Mouse (Mus musculus) frontal cortex, adult (tissue): ENCODE measurements around the gene Zfand3.
A peak's percentile ranks its signal among the peaks of the same experiment; 100 is the strongest.

ENCODE experiments used
- ATAC-seq: cut with Nextera tagmentation; 2 replicates; pipeline ENCODE4 v1.9.2; 2017; ENCODE audit warnings: mild to moderate bottlenecking, moderate library complexity, mixed read lengths; ENCODE audit not compliant: low TSS enrichment

Gene Zfand3

GRCm38 (mm10) chr17:30222837-30223236, 218.3 kb downstream of the Zfand3 start:
- no peak for ATAC-seq

DNA sequence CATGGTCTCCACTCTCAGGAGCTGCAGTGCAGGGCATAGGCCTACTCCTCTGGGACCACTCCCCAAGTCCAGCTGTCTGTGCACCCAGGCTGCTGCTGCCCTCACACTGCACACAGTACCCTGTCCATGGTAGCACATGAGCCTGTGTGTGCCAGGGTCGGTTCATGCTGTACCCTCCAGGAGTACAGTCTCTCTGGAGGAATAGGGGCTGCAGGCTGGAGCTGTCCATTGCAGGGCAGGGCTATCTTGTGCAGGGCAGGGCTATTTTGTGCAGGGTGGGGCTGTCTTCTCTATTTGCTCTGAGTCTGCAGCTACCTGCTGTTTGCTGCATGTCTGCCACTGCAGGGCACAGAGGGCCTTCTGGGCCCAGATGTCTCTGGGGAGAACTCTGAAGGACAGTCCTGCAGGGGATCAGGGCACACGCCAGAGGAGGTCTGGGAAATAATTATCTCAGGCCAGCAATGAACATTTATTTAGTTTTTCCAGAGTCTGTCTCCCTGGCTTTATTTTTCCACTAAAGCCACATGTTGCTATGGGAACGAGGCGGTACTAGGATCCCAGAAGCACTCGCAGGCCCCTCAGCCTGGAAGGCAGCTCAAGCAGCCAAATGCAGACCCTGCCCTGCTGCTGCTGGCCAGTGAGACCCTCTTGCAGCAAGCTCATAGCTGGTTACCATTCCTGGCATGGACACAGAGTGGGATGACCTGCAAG, 220.7 kb downstream of the Zfand3 start:
- ATAC-seq = no peak

DNA sequence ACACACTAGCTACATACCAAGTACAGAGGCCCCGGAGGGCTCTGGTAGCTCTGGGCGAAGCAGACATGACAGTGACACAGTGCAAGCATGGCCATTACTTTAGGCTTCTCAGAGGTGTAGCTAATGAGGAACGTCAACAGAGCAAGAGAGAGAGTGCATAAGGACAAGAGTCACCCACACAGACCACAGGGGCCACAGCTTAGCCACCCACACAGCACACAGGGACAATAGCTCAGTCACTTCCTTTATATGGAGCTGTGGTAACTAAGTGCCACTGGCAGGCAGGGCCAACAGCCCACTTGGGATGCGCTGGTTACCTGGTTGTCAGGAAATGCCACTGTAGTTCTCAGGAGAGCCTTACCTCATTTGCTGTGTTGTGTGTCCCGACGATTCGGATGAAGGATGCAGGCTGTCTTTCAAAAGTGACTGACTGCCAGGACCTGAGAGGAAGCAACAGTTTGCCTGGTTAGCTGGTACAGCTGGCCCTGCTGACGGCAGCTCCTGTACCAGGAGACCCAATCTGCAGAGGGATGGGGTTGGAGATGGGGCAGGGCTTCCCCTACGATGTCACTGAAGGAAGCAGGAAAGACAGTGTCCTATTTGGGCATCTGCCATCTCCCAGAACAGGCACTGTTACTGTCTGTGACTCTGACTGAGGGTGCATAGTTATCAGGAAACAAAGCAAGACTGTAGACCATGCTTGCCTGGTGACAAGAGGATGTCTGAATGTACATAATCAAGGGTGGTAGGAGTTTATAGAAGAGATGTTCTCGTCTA, 224.1 kb downstream of the Zfand3 start:
- peak; percentile 77 for ATAC-seq

DNA sequence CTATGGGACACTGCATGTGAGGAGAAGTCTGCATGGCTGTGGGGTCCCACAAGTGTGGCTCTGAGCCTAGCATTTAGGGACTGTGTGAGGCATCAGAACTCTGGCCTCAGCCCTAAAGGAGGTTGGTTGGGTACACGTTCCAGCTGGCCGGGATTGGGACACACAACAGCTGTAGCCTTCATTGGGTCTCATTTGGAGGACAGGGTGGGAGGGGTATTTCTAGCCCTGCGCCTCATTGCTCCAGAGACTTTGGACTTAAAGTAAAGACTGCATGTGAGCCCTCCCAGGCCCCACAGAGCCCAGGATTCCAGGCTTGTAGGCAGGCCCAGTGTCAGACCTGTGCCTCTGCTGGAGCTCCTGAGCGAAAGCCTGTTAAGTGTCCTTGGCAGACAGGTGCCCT, 225.9 kb downstream of the Zfand3 start:
- no peak for ATAC-seq

GRCm38 (mm10) chr17:30231483-30231882, 226.9 kb downstream of the Zfand3 start:
- ATAC-seq = no peak

DNA sequence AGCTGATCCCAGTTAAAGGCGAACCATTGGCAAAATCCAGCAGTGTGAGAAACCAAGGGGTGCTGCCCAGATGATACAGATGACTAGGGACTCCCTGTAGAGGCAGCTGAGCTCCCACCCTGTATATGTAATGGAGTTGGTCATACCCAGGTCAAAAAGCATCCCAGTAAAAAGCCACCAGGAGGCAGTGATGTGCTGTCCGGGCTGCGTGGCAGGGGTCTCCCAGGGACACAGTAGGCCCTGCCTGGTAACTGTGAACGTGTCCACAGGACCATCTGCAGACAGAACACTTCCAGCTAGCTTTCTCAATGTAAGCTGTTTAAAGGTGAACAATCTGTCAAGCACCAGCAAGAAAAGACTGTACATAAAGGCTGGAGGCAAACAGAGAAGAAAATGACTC, 228.2 kb downstream of the Zfand3 start:
- ATAC-seq = no peak

DNA sequence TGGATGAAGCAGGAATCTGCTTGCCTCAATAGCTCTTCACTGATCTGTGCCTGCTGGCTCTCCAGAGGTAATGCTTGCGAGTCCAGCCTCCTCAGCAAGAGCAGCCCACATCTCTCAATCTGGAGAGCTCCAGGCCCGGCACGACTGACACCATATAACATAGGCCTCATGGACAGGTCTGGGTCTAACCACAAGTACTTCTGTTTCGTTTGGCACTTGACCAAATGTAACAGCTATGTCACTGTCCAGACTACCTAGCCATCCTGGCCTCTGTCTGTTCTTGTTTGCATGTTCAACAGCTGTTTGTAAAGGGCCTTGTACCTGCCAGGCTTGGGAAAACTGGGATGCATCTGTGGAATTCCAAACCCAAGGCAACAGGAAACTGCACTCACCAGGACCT, 230.8 kb downstream of the Zfand3 start:
- no peak for ATAC-seq

- ATAC-seq = no peak
Observed at GRCm38 (mm10) chr17:30236611-30237010, 232.1 kb downstream of the Zfand3 start.

DNA sequence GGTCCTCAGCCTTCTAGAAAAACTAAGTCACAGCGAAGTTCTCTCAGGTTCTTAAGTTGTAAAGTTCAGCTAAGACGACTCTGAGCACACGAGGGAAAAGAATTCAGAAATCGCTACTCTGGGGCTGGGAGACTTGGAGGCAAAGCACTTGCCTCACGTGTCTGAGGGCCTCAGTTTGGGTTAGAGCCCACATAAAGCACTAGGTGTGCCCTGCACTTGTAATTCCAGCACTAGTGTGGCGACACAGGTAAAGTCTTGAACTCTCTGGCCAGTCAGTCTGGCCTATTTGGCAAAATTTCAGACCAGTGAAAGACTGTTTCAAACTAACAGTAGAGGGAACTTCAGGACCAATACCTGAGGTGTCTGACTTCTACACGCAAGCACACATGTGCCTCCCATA, 233.1 kb downstream of the Zfand3 start:
- no peak for ATAC-seq

GRCm38 (mm10) chr17:30239458-30239857, 234.9 kb downstream of the Zfand3 start:
- peak; percentile 77 for ATAC-seq

DNA sequence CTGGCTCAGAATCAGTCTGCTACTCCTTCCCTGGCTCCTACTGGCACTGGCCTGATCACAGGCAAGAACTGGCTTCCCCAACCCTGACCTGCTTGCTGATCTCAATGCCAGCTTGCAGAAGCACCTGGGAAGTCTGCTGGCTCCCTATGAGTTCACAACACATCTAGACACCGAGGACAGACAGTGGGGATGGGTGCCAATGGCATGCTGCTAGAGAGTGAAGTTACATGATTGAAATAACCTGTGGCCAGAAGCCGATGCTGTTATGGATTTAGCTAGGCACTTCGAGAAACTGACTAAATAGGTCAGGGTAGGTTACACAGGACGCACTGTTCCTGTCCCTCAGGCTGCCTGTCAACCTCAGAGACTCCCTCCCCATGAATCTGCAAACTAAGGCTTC, 236.1 kb downstream of the Zfand3 start:
- no peak for ATAC-seq

GRCm38 (mm10) chr17:30241061-30241460, 236.5 kb downstream of the Zfand3 start:
- no peak for ATAC-seq

DNA sequence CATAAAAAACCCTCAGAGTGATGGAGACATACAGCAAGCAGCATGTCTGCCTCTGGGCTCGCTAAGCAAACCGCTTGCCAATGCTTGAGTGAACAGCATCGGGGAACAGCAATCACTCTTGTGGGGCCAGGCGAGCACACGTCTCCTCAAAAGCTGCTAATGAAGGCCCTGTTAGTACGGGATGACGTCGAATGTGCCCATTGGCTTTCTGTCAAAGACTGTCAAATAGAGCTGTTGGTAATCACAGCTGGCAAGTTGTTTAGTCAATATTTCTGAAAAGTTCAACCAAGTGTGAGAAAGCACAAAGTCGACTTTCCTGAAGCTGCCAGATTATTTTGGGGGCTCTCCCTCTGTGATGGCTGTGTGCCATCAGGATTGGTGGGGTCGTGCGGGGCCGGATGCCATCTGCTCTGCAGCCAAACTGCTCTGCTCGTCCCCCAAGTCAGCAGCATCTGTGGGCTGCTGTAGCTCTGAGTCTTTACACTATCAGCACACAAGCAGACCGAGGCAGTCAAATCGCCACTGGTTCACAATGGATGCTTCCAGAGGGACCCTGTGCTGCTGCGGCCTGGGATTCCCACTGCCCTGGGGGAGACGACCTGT, 237.3 kb downstream of the Zfand3 start:
- ATAC-seq = no peak

DNA sequence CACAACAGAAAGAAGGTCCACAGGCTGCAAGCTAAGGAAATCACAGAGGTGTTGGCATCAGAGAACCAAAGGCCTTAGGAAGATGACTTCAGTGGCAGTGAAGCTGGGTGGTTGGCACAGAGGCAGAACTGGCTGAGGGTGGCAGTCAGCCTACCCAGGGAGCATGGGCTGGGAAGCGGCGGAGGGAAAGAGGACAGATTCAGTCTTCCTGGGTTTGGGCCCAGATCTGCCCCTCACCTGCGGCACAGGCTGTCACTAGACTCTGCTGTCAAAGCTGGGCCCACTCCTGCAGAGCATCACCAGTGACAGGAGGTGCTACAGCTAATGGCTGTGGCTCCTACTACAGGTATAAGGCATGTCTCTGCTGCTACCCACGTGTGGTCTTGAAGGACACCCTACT, 238.1 kb downstream of the Zfand3 start:
- ATAC-seq = no peak

DNA sequence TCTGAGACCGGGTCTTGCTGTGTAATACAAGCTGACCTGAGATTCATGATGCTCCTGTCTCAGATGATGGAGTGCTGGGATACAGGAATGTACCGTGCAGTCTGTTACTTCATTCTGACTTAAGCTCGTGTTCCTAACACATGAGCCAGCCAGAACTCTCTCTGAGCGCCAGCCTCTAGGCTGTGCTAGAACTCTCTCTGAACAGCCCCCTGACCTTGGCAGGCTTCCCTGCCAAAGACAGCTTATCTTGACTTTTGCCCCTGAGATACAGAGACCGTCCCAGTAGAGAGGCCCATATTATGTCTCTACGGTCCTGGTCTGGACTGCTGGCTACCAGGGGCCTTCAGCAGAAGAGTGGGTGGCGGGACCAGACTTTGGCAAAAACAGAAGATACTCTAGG, 239.0 kb downstream of the Zfand3 start:
- ATAC-seq = no peak

- ATAC-seq = peak; percentile 72; the same call in 1 of the 2 replicates
Observed at GRCm38 (mm10) chr17:30244651-30245307, 240.2 kb downstream of the Zfand3 start.

DNA sequence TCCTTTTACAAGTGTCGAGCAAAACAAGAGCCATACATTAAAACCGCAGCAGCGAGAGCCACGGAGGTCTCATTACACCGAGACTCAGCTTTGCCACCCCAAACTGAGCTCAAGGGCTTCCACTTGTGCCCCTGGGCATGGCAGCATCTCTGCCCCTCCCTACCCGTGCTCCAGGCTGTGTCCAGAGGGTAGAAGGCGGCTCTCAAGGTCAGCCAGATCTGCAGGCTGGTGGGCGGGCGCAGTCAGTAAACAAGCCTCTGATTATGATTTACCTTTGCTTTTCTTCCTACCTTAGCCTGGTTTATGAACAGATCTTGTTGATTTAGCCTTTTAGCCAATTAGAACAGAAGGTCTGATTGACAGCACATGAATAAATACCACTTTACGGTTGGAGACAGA, 240.8 kb downstream of the Zfand3 start:
- ATAC-seq = no peak

GRCm38 (mm10) chr17:30253028-30253427, 248.5 kb downstream of the Zfand3 start:
- ATAC-seq = no peak

GRCm38 (mm10) chr17:30253924-30254323, 249.4 kb downstream of the Zfand3 start:
- no peak for ATAC-seq

GRCm38 (mm10) chr17:30255928-30256560, 251.5 kb downstream of the Zfand3 start:
- ATAC-seq = no peak

DNA sequence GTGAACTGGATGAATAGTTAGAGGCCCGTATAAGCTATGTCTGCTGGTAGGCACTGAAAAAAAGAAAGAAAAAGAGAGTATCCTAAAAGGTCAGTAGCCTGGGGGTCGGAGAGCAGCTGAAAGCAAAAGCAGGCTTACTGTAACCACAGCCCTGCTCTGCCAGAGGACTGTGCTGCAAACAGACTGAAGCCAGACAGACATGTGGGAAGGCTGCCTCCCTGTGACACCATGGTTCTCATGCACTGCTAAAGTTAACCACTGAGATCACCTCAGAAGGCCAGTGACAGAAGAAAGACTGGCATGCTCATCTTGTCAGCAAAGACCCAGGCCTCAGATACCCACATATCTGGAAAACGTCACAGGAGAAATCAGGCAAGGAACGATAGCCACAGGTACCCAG, 253.9 kb downstream of the Zfand3 start:
- no peak for ATAC-seq

DNA sequence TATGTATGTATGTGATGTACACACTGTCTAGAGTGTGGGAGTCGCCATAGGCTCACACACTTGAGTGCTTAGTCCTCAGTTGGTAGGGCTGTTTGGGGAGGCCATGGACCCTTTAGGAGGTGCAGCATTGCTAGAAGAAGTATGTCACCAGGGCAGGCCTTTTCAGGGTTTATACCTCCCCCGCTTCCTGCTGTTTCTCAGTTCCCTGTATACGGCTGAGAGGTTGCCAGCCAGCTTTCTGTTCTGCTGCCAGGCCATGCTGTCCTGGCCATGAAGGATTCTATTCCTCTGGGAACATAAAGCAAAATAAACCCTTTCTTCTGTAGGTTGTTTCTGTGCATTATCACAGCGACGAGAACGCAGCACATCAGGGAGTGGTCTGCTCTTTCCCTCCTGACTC, 255.4 kb downstream of the Zfand3 start:
- ATAC-seq = no peak; the same call in 1 of the 2 replicates
